Mouse (Mus musculus) liver, embryonic 16.5 days (tissue): ENCODE measurements around the gene Tcf7l2. TPM values are rescaled to one million over a fixed set of nuclear protein-coding genes. Genes with fewer than 3 reads are reported as not detected.

Source experiments
- ATAC-seq: fragments of 200-750 bp; cut with Nextera tagmentation; 2 replicates; pipeline ENCODE4 v1.8.0; 2017; ENCODE audit warnings: low read depth, mild to moderate bottlenecking, moderate number of reproducible peaks, moderate library complexity
- H3K27ac ChIP-seq: fragments of 300-500 bp; sonication (generic); 2 replicates; pipeline ENCODE4 v1.5.1; 2014; ENCODE audit warnings: mild to moderate bottlenecking, low read length
- H3K27me3 ChIP-seq: fragments of 300-500 bp; sonication (generic); 2 replicates; pipeline ENCODE4 v1.6.1; 2014; ENCODE audit warnings: low read depth, low read length, mixed read lengths; ENCODE audit not compliant: control insufficient read depth, insufficient read depth
- H3K36me3 ChIP-seq: fragments of 300-500 bp; sonication (generic); 2 replicates; pipeline ENCODE4 v1.6.1; 2014; ENCODE audit warnings: mild to moderate bottlenecking; ENCODE audit not compliant: control insufficient read depth, insufficient read depth
- H3K4me1 ChIP-seq: fragments of 300-500 bp; sonication (generic); 2 replicates; pipeline ENCODE4 v1.6.1; 2014; ENCODE audit warnings: low read depth, low read length, mixed read lengths; ENCODE audit not compliant: control insufficient read depth
- H3K4me2 ChIP-seq: fragments of 300-500 bp; sonication (generic); 2 replicates; pipeline ENCODE4 v1.6.1; 2014; ENCODE audit warnings: low read depth, low read length, mixed read lengths
- H3K4me3 ChIP-seq: fragments of 300-500 bp; sonication (generic); 2 replicates; pipeline ENCODE4 v1.5.1; 2014; ENCODE audit warnings: low read depth, mild to moderate bottlenecking, low read length
- H3K9ac ChIP-seq: fragments of 300-500 bp; sonication (generic); 2 replicates; pipeline ENCODE4 v1.6.1; 2014; ENCODE audit warnings: low read depth, low read length
- H3K9me3 ChIP-seq: fragments of 300-500 bp; sonication (generic); replicated peaks from 2 replicates; pipeline ENCODE4 v1.6.1; 2016; ENCODE audit warnings: low read length; ENCODE audit not compliant: control insufficient read depth
- WGBS: fragments of 180-500 bp; shearing (Covaris S2); extraction: QIAGEN DNeasy Blood & Tissue Kit; methylation state at CpG from one replicate; pipeline ENCODE4 v1.1.7; 2014; ENCODE audit not compliant: insufficient replicate concordance; 5-methylcytosine and 5-hydroxymethylcytosine counted together
- polyA plus RNA-seq: library from polyadenylated mRNA; unstranded; fragments of >200 nt; fragmentation: Nextera tagmentation; extraction: Ambion mirVana; gene quantifications from 2 replicates; pipeline ENCODE4 v1.2.1, GENCODE M21; 2015

The Tcf7l2 gene
- polyA plus RNA-seq, 1 experiment from 2014 or later, result 20.7 TPM

DNA sequence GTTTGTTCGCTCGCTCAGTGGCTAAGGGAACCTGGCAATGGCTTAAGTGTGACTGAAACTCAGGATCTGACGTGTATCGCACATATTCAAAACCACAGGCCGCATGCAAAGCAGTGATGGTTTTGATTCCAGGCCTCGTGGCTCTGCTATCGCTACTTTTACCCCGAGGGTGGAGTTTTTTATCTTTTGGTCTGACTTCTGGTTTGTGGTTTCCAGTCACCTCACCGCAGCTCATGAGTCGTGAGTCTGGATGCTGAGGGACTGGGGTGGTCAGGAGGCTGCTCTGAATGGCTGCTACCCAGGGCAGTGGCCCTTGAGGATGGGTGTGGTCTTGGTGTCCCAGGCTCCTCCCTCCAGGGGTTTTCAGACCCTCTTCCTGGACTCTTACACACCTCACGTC, 27.3 kb downstream of the Tcf7l2 start:
- WGBS, result 12% methylated on average over 11 of the region's 11 CpGs
- no peaks in the 10 kb centered on the region for H3K9me3 ChIP-seq
- peaks cover 6% of the 10 kb centered on the region for H3K27me3 ChIP-seq
- ATAC-seq, result no peak
- no peak overlapping the region for H3K27ac ChIP-seq
- H3K36me3 ChIP-seq, result no peaks in the 10 kb centered on the region
- no peaks in the 10 kb centered on the region; the same call in 1 of the 2 replicates for H3K4me1 ChIP-seq
- H3K4me3 ChIP-seq, result no peak overlapping the region
- no peak overlapping the region for H3K9ac ChIP-seq
- no peak overlapping the region for H3K4me2 ChIP-seq

DNA sequence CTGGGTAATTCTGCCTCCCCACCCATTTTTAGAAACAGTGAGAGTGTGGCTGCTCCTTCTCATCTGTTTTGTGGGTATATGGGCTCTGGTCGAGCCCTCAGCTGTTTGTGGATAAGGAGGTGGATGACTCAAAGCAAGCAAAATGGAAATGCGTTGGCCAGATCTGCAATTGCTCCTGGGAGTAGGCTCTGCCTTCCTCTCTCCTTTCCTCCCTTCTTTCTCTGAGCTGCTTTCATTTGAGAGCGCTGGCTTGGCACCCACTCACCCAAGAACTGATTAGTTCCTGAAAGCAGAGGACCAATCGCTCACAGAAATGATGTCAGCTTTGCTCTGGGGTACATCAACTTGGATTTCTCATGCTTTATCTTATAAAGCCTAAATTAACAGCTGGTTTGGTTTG, 32.7 kb downstream of the Tcf7l2 start:
- Histone ChIP-seq H3K27me3 (no peaks in the 10 kb centered on the region), H3K4me2 (no peak overlapping the region), H3K9ac (no peak overlapping the region), H3K27ac (no peak overlapping the region), H3K4me1 (no peaks in the 10 kb centered on the region), H3K9me3 (no peaks in the 10 kb centered on the region), H3K4me3 (no peak overlapping the region), H3K36me3 (no peaks in the 10 kb centered on the region)
- ATAC-seq, result no peak
- WGBS, result 48% methylated on average over 4 of the region's 4 CpGs

GRCm38 (mm10) chr19:55774824-55775223, 33.2 kb downstream of the Tcf7l2 start:
- H3K9me3 ChIP-seq, result no peaks in the 10 kb centered on the region
- H3K4me2 ChIP-seq, result no peak overlapping the region
- no peaks in the 10 kb centered on the region for H3K4me1 ChIP-seq
- H3K9ac ChIP-seq, result no peak overlapping the region
- no peak for ATAC-seq
- H3K27me3 ChIP-seq, result no peaks in the 10 kb centered on the region
- H3K36me3 ChIP-seq, result no peaks in the 10 kb centered on the region
- WGBS, result 17% methylated on average over 7 of the region's 7 CpGs
- H3K4me3 ChIP-seq, result no peak overlapping the region
- no peak overlapping the region for H3K27ac ChIP-seq

- 62% methylated on average over 10 of the region's 10 CpGs for WGBS
- Histone ChIP-seq H3K4me2 (no peak overlapping the region), H3K9ac (no peak overlapping the region), H3K4me3 (no peak overlapping the region), H3K27ac (no peak overlapping the region), H3K27me3 (no peaks in the 10 kb centered on the region), H3K9me3 (no peaks in the 10 kb centered on the region), H3K4me1 (no peaks in the 10 kb centered on the region), H3K36me3 (no peaks in the 10 kb centered on the region)
- no peak for ATAC-seq
Measured at GRCm38 (mm10) chr19:55779871-55780270, 38.3 kb downstream of the Tcf7l2 start.

DNA sequence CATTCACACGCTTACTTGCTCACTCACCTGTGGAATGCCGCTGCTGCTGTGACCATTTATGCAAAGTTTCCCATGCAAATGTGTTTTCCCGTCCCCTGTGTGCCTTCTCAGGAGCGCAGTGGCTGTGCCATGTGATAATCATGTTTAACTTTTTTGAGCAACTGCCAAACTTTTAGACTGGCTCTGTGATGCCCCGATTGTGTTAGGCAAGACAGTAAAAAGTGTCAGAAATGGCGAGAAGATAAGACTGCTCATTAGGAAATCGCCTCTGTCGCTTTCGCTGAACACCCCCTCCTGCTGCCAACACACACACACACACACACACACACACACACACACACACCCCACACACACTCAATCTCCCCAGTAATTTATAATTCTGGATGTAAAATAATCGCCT, 39.5 kb downstream of the Tcf7l2 start:
- H3K4me2 ChIP-seq, result no peak overlapping the region
- no peaks in the 10 kb centered on the region for H3K27me3 ChIP-seq
- ATAC-seq, result no peak
- no peak overlapping the region for H3K27ac ChIP-seq
- H3K4me1 ChIP-seq, result no peaks in the 10 kb centered on the region
- 54% methylated on average over 10 of the region's 10 CpGs for WGBS
- H3K9ac ChIP-seq, result no peak overlapping the region
- no peaks in the 10 kb centered on the region for H3K9me3 ChIP-seq
- no peaks in the 10 kb centered on the region for H3K36me3 ChIP-seq
- no peak overlapping the region for H3K4me3 ChIP-seq

DNA sequence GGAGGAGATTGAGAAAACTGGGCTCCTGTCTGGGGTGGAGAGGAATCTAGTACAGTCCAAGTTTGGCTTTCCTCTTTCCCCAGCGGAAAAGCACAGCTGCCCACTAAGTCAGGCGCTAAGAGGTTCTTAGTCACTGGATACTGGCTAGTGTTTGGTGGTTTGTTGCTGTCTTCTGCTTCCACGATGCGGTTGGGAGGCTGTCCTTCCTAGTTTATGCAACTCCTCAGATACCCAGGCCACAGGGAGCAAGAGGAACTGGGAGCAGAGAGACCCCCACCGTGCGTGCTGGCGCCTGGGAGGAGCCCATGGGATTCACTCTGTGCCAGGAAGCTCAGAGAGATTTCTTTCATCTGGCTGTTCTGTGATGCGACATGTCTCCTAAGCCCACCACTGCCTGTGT, 40.1 kb downstream of the Tcf7l2 start:
- ATAC-seq, result no peak
- no peak overlapping the region for H3K4me3 ChIP-seq
- 47% methylated on average over 8 of the region's 8 CpGs for WGBS
- H3K4me1 ChIP-seq, result no peaks in the 10 kb centered on the region
- no peaks in the 10 kb centered on the region for H3K9me3 ChIP-seq
- no peaks in the 10 kb centered on the region for H3K27me3 ChIP-seq
- no peaks in the 10 kb centered on the region for H3K36me3 ChIP-seq
- H3K4me2 ChIP-seq, result no peak overlapping the region
- H3K9ac ChIP-seq, result no peak overlapping the region
- no peak overlapping the region for H3K27ac ChIP-seq

DNA sequence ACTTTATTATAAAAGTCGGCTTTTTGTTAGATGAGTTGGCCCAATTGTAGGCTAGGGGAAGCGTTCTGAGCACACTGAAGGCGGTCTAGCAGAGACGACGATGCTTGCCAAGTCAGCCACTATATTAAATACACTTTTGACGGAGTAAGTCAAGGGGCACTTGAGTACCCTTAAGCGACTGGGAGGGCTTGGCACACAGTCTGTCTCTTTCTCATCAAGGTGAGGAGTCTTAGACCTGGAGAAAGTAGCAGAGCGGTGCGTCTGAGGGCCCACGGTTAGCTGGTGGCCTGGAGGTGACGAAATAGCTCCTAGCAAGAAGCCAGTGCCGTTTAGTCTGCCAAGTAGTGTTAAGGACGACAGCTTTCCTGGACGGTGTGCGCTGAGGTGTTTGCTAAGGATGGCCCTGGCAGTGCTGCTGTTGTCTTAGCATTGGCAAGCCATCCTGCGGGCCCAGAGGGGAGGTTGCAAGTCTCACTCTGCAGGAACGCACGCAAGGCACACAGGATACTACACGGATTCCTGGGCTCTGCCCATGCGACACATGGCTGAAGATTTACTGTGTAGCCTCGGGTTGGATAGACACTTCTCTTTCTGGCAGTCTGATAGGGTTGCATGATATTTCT, 43.3 kb downstream of the Tcf7l2 start:
- no peak overlapping the region for H3K9ac ChIP-seq
- no peak overlapping the region for H3K27ac ChIP-seq
- no peaks in the 10 kb centered on the region for H3K4me1 ChIP-seq
- H3K36me3 ChIP-seq, result no peaks in the 10 kb centered on the region
- H3K4me2 ChIP-seq, result no peak overlapping the region
- H3K4me3 ChIP-seq, result no peak overlapping the region
- no peak for ATAC-seq
- 73% methylated on average over 21 of the region's 21 CpGs for WGBS
- H3K9me3 ChIP-seq, result no peaks in the 10 kb centered on the region
- H3K27me3 ChIP-seq, result no peaks in the 10 kb centered on the region

DNA sequence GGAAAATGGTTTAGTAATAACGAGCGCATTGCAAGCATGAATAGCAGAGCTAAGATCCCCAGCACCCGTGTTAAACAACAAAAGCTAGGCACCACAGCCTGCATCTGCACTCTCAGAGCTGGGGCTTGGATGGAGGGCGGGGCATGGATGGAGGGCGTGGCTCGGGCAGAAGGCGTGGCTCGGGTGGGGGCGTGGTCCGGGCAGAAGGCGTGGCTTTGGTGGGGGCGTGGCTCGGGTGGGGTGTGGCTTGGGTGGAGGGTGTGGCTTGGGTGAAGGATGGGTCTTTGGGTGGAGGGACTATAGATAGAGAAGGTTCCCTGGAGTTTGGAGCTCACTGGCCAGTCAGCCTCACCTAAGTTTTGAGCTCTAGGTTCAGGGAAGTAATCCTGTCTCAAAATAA, 45.8 kb downstream of the Tcf7l2 start:
- Histone ChIP-seq H3K27ac (no peak overlapping the region), H3K4me2 (no peak overlapping the region), H3K9me3 (no peaks in the 10 kb centered on the region), H3K36me3 (no peaks in the 10 kb centered on the region), H3K4me3 (no peak overlapping the region), H3K27me3 (no peaks in the 10 kb centered on the region), H3K4me1 (peaks cover 7% of the 10 kb centered on the region), H3K9ac (no peak overlapping the region)
- ATAC-seq, result no peak
- WGBS, result 59% methylated on average over 13 of the region's 13 CpGs

GRCm38 (mm10) chr19:55788285-55788904, 46.8 kb downstream of the Tcf7l2 start:
- no peaks in the 10 kb centered on the region for H3K36me3 ChIP-seq
- H3K4me3 ChIP-seq, result no peak overlapping the region
- no peak overlapping the region for H3K9ac ChIP-seq
- no peaks in the 10 kb centered on the region for H3K27me3 ChIP-seq
- no peak for ATAC-seq
- no peak overlapping the region for H3K27ac ChIP-seq
- H3K9me3 ChIP-seq, result no peaks in the 10 kb centered on the region
- no peak overlapping the region for H3K4me2 ChIP-seq
- H3K4me1 ChIP-seq, result peaks cover 8% of the 10 kb centered on the region
- WGBS, result 65% methylated on average over 7 of the region's 7 CpGs
